Mouse (Mus musculus): ENCODE measurements at regions not wholly inside any gene's neighbourhood (a gene's known extent, or its start where the extent isn't known, plus 50 kb on each side); places are given as distances from the start of the nearest gene placed in this dataset.
A peak's percentile ranks its signal among the peaks of the same experiment; 100 is the strongest.

GRCm38 (mm10) chr7:88544393-88544792, 114.3 kb downstream of the Rab38 start:
- peak; percentile 27 to 65 for DNase-seq

DNA sequence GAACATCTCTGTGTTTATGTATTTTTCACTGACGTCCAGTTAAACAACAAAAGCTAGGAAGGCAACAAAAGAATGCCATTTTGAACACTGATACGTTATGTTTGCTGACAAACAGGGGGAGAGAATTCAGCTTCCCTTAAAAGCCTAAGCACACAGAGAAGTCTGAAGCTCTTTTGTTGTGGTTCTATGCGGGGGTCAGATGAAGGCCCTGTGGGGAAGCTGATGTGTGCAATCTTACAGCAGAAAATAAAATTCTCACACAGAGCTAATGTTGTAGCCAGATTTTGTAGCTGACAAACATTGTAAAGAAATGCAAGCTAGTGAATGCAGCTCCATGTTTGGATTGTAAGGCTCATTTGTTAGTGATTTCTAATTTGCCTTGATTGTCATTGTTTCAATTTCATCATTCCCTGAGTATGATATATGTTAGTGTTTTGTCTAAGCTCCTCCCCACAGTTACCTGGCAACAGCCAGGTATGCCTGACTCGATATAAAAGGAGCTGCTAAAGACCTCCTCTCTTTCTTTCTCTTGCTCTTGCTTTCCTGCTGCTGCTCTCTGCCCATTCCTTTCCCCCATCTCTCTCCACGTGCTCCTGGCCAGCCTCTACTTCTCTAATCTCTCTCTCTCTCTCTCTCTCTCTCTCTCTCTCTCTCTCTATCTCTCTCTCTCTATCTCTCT, 115.0 kb downstream of the Rab38 start:
- DNase-seq: no peak

DNA sequence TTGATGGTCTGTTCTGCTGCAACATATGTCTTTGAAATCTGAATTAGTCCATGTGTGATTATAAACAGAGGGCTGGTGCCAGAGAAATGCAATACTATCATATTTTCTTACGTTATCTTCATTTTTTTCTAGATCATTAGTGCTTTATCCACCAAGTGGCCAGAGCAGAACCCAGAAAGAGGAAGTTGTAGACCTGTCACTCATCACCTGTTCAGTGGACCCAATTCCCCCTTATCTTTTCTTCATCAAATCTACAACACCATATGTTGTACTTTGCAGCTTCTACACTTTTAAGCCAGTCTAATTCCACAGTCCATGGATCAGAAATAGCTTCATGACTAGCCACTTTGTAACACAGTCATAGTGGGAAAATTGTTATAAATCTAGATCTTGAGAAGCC, 145.0 kb downstream of the Rab38 start:
- no peak for DNase-seq

DNA sequence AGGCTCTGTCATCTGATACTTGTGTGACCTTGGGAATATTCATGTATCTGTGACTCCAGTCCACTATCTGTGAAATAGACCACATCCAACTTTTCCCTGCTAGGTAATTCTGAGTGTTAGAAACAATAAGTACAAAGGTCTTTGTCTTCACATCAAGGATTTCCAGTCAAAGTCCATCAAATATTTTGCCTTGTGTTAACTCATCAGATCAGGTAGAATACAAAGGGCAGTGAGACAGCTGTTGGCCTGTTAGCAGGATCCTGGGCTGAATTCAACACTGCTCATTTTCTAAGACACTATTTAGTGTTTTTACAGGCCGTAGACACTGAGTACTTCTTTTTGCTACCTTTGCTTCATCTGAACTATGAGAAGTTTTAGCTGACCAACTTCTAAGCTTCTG, 170.7 kb downstream of the Rab38 start:
- DNase-seq: no peak

Measured in lung, adult 18-20 months (tissue).